Mouse (Mus musculus) layer of hippocampus, adult 2 months (tissue): ENCODE measurements around the gene Ttc25. TPM values are rescaled to one million over a fixed set of nuclear protein-coding genes. Genes with fewer than 3 reads are reported as not detected.

Experiments used
- DNase-seq, 2 experiments: peaks; one replicate each; pipeline ENCODE4 v3.0.0; 2022; ENCODE audit warnings: low spot score in 2 of 2
- H3K27ac ChIP-seq: fragments of 200-600 bp; 2 replicates; pipeline ENCODE4 v1.8.1; 2022
- H3K4me3 ChIP-seq: fragments of 200-600 bp; 2 replicates; pipeline ENCODE4 v1.8.1; 2022; ENCODE audit warnings: mild to moderate bottlenecking
- CTCF ChIP-seq: fragments of 200-600 bp; conservative IDR thresholded peaks from 2 replicates; pipeline ENCODE4 v1.8.1; 2022; ENCODE audit warnings: antibody characterized with exemption, mild to moderate bottlenecking, moderate library complexity
- total RNA-seq, 2 experiments: library from RNA; stranded (reverse); gene quantifications; 2 replicates each; pipeline ENCODE4 v1.2.3; 2021

Ttc25 gene
- total RNA-seq, 2 experiments from 2014 or later: 1.3 to 1.7 TPM

- peak overlapping the region; percentile 98 for H3K4me3 ChIP-seq
- peak overlapping the region; percentile 97 for H3K27ac ChIP-seq
- TF ChIP-seq CTCF: peak; percentile 66
- DNase-seq: peak; percentile 96 to 97
Measured at GRCm38 (mm10) chr11:100619485-100619975, 74.1 kb downstream of the Ttc25 start.

- Histone ChIP-seq H3K4me3 (peak within 1 kb of the TSS; percentile 98), H3K27ac (peak within 1 kb of the TSS; percentile 97)
- no peak for TF ChIP-seq CTCF
- DNase-seq: no peak
Measured at GRCm38 (mm10) chr11:100619982-100620381, 74.6 kb downstream of the Ttc25 start, which contains the start of gene Dnajc7. Gene Dnajc7 (minus strand): TSS chr11:100620168.

Other genes starting within 250 kb of the Ttc25 start
- 100 to 1,000 TPM; 713 to 750 TPM for gene Eif1, start 225.7 kb upstream of the Ttc25 start, total RNA-seq
- not detected for gene Gast, start 211.2 kb upstream of the Ttc25 start, total RNA-seq
- gene Hap1, start 189.5 kb upstream of the Ttc25 start, total RNA-seq: 100 to 1,000 TPM; 169 to 174 TPM
- 10 to 100 TPM; 34.1 to 35.6 TPM for gene Jup, start 147.8 kb upstream of the Ttc25 start, total RNA-seq
- gene P3h4, start 130.8 kb upstream of the Ttc25 start, total RNA-seq: 1 to 10 TPM; 9.4 to 9.5 TPM
- 1 to 10 TPM; 4.4 to 5.8 TPM for gene Fkbp10, start 129.9 kb upstream of the Ttc25 start, total RNA-seq
- gene Nt5c3b, start 103.8 kb upstream of the Ttc25 start, total RNA-seq: 10 to 100 TPM; 58.4 to 58.7 TPM
- gene Klhl10, start 103.7 kb upstream of the Ttc25 start, total RNA-seq: 1 to 10 TPM in 1 of 2 experiments, under 1 TPM in 1; 0.64 to 1.4 TPM
- 100 to 1,000 TPM; 119 to 121 TPM for gene Klhl11, start 72.9 kb upstream of the Ttc25 start, total RNA-seq
- 100 to 1,000 TPM; 103 to 117 TPM for gene Acly, start 17.6 kb upstream of the Ttc25 start, total RNA-seq
- 100 to 1,000 TPM; 168 to 183 TPM for gene Cnp, start 29.3 kb downstream of the Ttc25 start, total RNA-seq
- 10 to 100 TPM; 11.8 to 13.1 TPM for gene Nkiras2, start 73.6 kb downstream of the Ttc25 start, total RNA-seq
- 100 to 1,000 TPM; 242 to 257 TPM for gene Dnajc7, start 74.6 kb downstream of the Ttc25 start, total RNA-seq
- under 1 TPM; 0.20 to 0.67 TPM for gene Zfp385c, start 146.8 kb downstream of the Ttc25 start, total RNA-seq
- 1 to 10 TPM; 1.6 to 2.3 TPM for gene Dhx58, start 158.7 kb downstream of the Ttc25 start, total RNA-seq
- gene Kat2a, start 166.9 kb downstream of the Ttc25 start, total RNA-seq: 10 to 100 TPM; 55.4 to 57.8 TPM
- not detected for gene Hspb9, start 168.2 kb downstream of the Ttc25 start, total RNA-seq
- 100 to 1,000 TPM; 137 to 148 TPM for gene Rab5c, start 192.6 kb downstream of the Ttc25 start, total RNA-seq
- gene Kcnh4, start 214.3 kb downstream of the Ttc25 start, total RNA-seq: 1 to 10 TPM; 1.8 to 2.8 TPM
- gene Hcrt, start 217.3 kb downstream of the Ttc25 start, total RNA-seq: not detected
- 1 to 10 TPM; 4.3 to 5.2 TPM for gene Ghdc, start 225.3 kb downstream of the Ttc25 start, total RNA-seq